ENCODE assay signal across 15 mouse cellular contexts in the genomic region with DNA sequence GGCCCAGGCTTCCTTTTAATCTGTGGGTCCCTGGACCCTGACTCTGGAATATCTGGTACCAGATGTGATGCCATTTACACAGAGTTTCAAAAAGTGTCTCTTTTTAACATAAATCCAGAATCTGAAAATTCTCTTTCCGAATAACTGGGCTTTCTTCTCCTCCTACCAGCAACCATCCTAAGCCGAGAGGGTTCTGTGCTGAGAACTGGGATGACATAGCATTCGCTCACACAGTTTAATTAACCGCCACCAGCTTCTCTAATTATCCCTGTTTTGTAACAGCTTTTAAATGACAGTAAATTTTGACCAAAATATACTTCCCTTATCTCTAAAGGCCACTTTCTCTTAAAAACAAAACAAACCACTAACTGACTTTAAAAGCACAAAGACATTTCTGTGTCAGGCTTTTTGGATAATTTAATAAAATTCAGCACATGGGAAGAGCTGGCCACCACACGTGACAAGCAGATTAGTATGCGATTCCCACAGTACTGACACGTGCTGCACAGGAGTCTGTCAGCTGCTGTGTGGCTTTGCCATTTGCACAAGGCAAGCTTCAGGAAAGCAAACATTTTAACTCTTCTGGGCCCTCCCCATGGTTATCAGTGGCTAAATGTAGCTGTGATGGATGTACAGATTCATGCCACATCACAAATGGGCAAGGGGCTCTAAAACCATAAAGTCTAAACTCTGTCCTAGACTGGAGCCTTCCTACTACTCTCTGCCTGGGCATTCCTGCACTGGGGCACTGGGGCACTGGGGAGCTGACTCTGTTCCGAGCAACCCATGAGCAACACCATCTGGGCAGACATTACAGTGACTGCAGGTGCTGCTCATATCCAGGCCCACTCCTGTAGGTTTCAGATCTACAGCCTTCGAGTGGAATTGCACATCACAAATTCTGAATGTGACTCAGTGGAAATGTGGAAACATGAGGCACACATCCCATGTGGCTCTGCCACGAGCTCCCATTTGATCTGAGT.
DNase-seq lines count a peak whose midpoint lies in the region; ATAC-seq and TF ChIP-seq lines count a peak whose summit lies in the region.
"Had no signal": no experiment of that assay in that cellular context is flagged by ENCODE, and none has a peak within 500 bp of the region (broad histone marks: within the 10 kb centered on the region; RNA-seq: fewer than 3 reads in every experiment).

No protein-coding gene starts in this region.

- H3K4me3 ChIP-seq in layer of hippocampus, adult 2 months: no peak overlapping the region
- H3K4me3 ChIP-seq in limb, embryonic 11.5 days (ENCODE audit: low read depth, low read length): no peak overlapping the region
- H3K4me3 ChIP-seq: gastrocnemius, adult 2 months; heart, embryonic 13.5 days; liver, embryonic 15.5 days had no signal

- H3K36me3 ChIP-seq in limb, embryonic 11.5 days (ENCODE audit: control insufficient read depth, insufficient read depth, low read length): no peaks in the 10 kb centered on the region
- H3K36me3 ChIP-seq: heart, embryonic 13.5 days; liver, embryonic 15.5 days had no signal

- 0 out of 2 replicates have a peak overlapping the region, but pooled peaks have one; percentile 12 for H3K27ac ChIP-seq in layer of hippocampus, adult 2 months
- no peak overlapping the region for H3K27ac ChIP-seq in limb, embryonic 11.5 days (replicated peaks; ENCODE audit: low read depth, low read length)
- H3K27ac ChIP-seq: gastrocnemius, adult 2 months; heart, embryonic 13.5 days; liver, embryonic 15.5 days had no signal

- peak; percentile 42; the same call in 1 of the 2 replicates for ATAC-seq in frontal cortex, adult (ENCODE audit: low TSS enrichment)
- ATAC-seq in limb, embryonic 11.5 days (ENCODE audit: insufficient number of reproducible peaks, low FRiP score, low TSS enrichment, low read depth): no peak
- ATAC-seq: inflammation-experienced regulatory T-cells, adult 6 months had no signal

- 79% methylated on average over 10 of the region's 10 CpGs for WGBS in limb, embryonic 11.5 days

- no peaks in the 10 kb centered on the region for H3K9me3 ChIP-seq in limb, embryonic 11.5 days (ENCODE audit: control insufficient read depth, low read length)
- H3K9me3 ChIP-seq: heart, embryonic 13.5 days; liver, embryonic 15.5 days had no signal

- TF ChIP-seq CTCF in layer of hippocampus, adult 2 months (conservative IDR thresholded peaks at IDR 0.05): no peak

- H3K9ac ChIP-seq in limb, embryonic 11.5 days (ENCODE audit: low read length): no peak overlapping the region
- H3K9ac ChIP-seq: heart, embryonic 13.5 days; liver, embryonic 15.5 days had no signal

- no peak for DNase-seq in frontal cortex, postnatal 14 days (ENCODE audit: low spot score in 2 of 2)
- DNase-seq in layer of hippocampus, adult 2 months (ENCODE audit: low spot score in 2 of 2): no peak
- DNase-seq in layer of hippocampus, postnatal 25 days (ENCODE audit: extremely low spot score in 1 of 2, low spot score in 1 of 2): no peak
- DNase-seq in brain, adult 2 months (ENCODE audit: low read depth, low spot score): peak; percentile 61
- DNase-seq in limb, embryonic 11.5 days (ENCODE audit: low spot score): peak; percentile 12
- no peak for DNase-seq in right cerebral cortex, postnatal 36 days (ENCODE audit: low spot score in 2 of 2)
- DNase-seq in left cerebral cortex, adult 11 months (ENCODE audit: low spot score): no peak
- DNase-seq: B cell, adult 2 months; cerebellum, postnatal 25 days; gastrocnemius, adult 2 months; lung, postnatal 4 days had no signal

- H3K27me3 ChIP-seq in limb, embryonic 11.5 days (ENCODE audit: control insufficient read depth, insufficient read depth, low read length): no peaks in the 10 kb centered on the region
- H3K27me3 ChIP-seq: liver, embryonic 15.5 days had no signal

- no peaks in the 10 kb centered on the region for H3K4me1 ChIP-seq in limb, embryonic 11.5 days (ENCODE audit: control insufficient read depth, insufficient read depth, low read length)
- H3K4me1 ChIP-seq: liver, embryonic 15.5 days had no signal

- H3K4me2 ChIP-seq in limb, embryonic 11.5 days (ENCODE audit: low read depth, severe bottlenecking): no peak overlapping the region
- H3K4me2 ChIP-seq: heart, embryonic 13.5 days; liver, embryonic 15.5 days had no signal

Comparison
In these comparisons a context has a peak if more than half of its experiments do, and no peak if none do; other contexts are left out.
1. DNase-seq: peak in brain, adult 2 months (single experiment) and limb, embryonic 11.5 days (single experiment); none in frontal cortex, postnatal 14 days (0 of 2), layer of hippocampus, adult 2 months (0 of 2), layer of hippocampus, postnatal 25 days (0 of 2), right cerebral cortex, postnatal 36 days (0 of 2) and left cerebral cortex, adult 11 months (single experiment).